Mouse (Mus musculus) heart, adult 2 months (tissue): Measurements from ENCODE around the gene Serpinb6a.

Experiments
- CTCF ChIP-seq: fragments of 200-600 bp; IDR thresholded peaks from 2 replicates; pipeline ENCODE4 v1.8.1; 2022; ENCODE audit warnings: antibody characterized with exemption, mild to moderate bottlenecking, moderate library complexity
- EP300 ChIP-seq: fragments of 200-500 bp; IDR thresholded peaks from 2 replicates; pipeline ENCODE4 v1.6.1; 2011; ENCODE audit warnings: low read depth, low read length, control low read depth; ENCODE audit not compliant: insufficient read depth
- POLR2A ChIP-seq: fragments of 200-500 bp; IDR thresholded peaks from 2 replicates; pipeline ENCODE4 v1.6.1; 2011; ENCODE audit warnings: mild to moderate bottlenecking, low read depth, low read length, control low read depth; ENCODE audit not compliant: insufficient read depth

GRCm38 (mm10) chr13:34038901-34039341 lies 36.3 kb upstream of the Serpinb6a start:
- no peak for TF ChIP-seq POLR2A
- TF ChIP-seq CTCF = no peak
- no peak for TF ChIP-seq EP300
